Mouse (Mus musculus) bone marrow, adult 2 months (tissue): ENCODE measurements around the gene Pdlim3.

Experiments
- CTCF ChIP-seq: fragments of 200-500 bp; IDR thresholded peaks from 2 replicates; pipeline ENCODE4 v1.5.1; 2011; ENCODE audit warnings: low read length, control low read depth; ENCODE audit not compliant: control insufficient read depth, insufficient read depth
- POLR2A ChIP-seq: fragments of 200-500 bp; IDR thresholded peaks from 2 replicates; pipeline ENCODE4 v1.6.1; 2011; ENCODE audit warnings: low read depth, mild to moderate bottlenecking, control low read depth, low read length, borderline replicate concordance; ENCODE audit not compliant: control insufficient read depth

GRCm38 (mm10) chr8:45844911-45845481 lies 40.3 kb upstream of the Pdlim3 start:
- no peak for TF ChIP-seq CTCF
- no peak for TF ChIP-seq POLR2A
